Comparison of ENCODE assay signal across 21 mouse cellular contexts in the genomic region with DNA sequence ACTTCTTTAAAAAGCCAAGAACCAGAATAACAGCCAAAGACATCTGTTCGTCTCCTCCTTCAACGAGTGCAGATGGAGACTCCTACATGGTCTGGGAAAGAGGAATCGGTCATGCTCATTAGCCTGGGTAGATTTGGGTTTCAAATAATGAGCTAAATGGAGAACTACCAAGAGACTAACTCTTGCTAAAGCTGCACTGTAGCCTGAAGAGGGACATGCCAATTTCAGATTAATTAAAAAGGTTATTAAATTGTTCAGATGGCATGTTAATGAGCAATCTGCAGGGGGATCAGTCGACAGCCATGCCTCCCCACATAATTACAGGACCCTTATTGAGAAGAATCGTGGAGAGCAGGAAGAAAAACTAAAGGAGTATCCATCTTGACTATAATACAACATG.
DNase-seq lines count a peak whose midpoint lies in the region; ATAC-seq lines count a peak whose summit lies in the region.
"Had no signal": no experiment of that assay in that cellular context is flagged by ENCODE, and none has a peak within 500 bp of the region (broad histone marks: within the 10 kb centered on the region; RNA-seq: fewer than 3 reads in every experiment).

No protein-coding gene starts in this region.

- H3K27me3 ChIP-seq in forebrain, embryonic 11.5 days (ENCODE audit: control insufficient read depth, insufficient read depth, low read length), result no peaks in the 10 kb centered on the region
- no peaks in the 10 kb centered on the region for H3K27me3 ChIP-seq in forebrain, embryonic 15.5 days
- no peaks in the 10 kb centered on the region for H3K27me3 ChIP-seq in hindbrain, embryonic 16.5 days (replicated peaks; ENCODE audit: control insufficient read depth, insufficient read depth, low read length)
- no peaks in the 10 kb centered on the region for H3K27me3 ChIP-seq in hindbrain, embryonic 12.5 days
- H3K27me3 ChIP-seq in forebrain, embryonic 14.5 days (replicated peaks; ENCODE audit: control insufficient read depth, insufficient read depth, low read length), result no peaks in the 10 kb centered on the region
- H3K27me3 ChIP-seq: CH12.LX; embryonic facial prominence, embryonic 12.5 days; heart, embryonic 12.5 days had no signal

- WGBS in forebrain, embryonic 11.5 days, result 59% methylated on average over 5 of the region's 5 CpGs
- WGBS in forebrain, embryonic 15.5 days, result 23% methylated on average over 5 of the region's 5 CpGs
- WGBS in hindbrain, embryonic 16.5 days, result 43% methylated on average over 5 of the region's 5 CpGs
- 54% methylated on average over 5 of the region's 5 CpGs for WGBS in hindbrain, embryonic 12.5 days
- WGBS in forebrain, embryonic 14.5 days, result 20% methylated on average over 5 of the region's 5 CpGs

- H3K27ac ChIP-seq in forebrain, embryonic 11.5 days (ENCODE audit: low read depth, low read length), result no peak overlapping the region; the same call in 1 of the 2 replicates
- H3K27ac ChIP-seq in forebrain, embryonic 15.5 days (replicated peaks), result no peak overlapping the region
- H3K27ac ChIP-seq in hindbrain, embryonic 16.5 days (ENCODE audit: low read depth, low read length), result no peak overlapping the region
- no peak overlapping the region for H3K27ac ChIP-seq in hindbrain, embryonic 12.5 days
- H3K27ac ChIP-seq in forebrain, embryonic 14.5 days (ENCODE audit: low read depth, low read length), result no peak overlapping the region
- H3K27ac ChIP-seq: embryonic facial prominence, embryonic 12.5 days had no signal

- ATAC-seq in forebrain, embryonic 11.5 days (replicated peaks; ENCODE audit: low FRiP score), result 0 out of 2 replicates have a peak, but pooled peaks have one; percentile 11
- ATAC-seq in forebrain, embryonic 15.5 days (replicated peaks), result no peak
- ATAC-seq in hindbrain, embryonic 16.5 days, result peak; percentile 28; the same call in 1 of the 2 replicates
- ATAC-seq in hindbrain, embryonic 12.5 days (ENCODE audit: low FRiP score), result no peak
- no peak for ATAC-seq in forebrain, embryonic 14.5 days
- ATAC-seq in megakaryocyte, adult 5-6 weeks (ENCODE audit: poor library complexity, severe bottlenecking), result no peak
- no peak for ATAC-seq in cerebellum, adult (ENCODE audit: insufficient number of reproducible peaks, low FRiP score, low TSS enrichment)
- ATAC-seq: intestine, embryonic 16.5 days had no signal

- no peak overlapping the region for H3K4me2 ChIP-seq in forebrain, embryonic 11.5 days (ENCODE audit: low read depth, low read length, severe bottlenecking)
- no peak overlapping the region for H3K4me2 ChIP-seq in forebrain, embryonic 15.5 days (replicated peaks)
- no peak overlapping the region for H3K4me2 ChIP-seq in hindbrain, embryonic 16.5 days (ENCODE audit: low read length)
- H3K4me2 ChIP-seq in hindbrain, embryonic 12.5 days (replicated peaks), result no peak overlapping the region
- no peak overlapping the region for H3K4me2 ChIP-seq in forebrain, embryonic 14.5 days (ENCODE audit: low read length)
- H3K4me2 ChIP-seq: embryonic facial prominence, embryonic 12.5 days; heart, embryonic 12.5 days had no signal

- DNase-seq in forebrain, embryonic 11.5 days (ENCODE audit: low spot score), result no peak
- peak; percentile 70 for DNase-seq in Muller cell, postnatal 12 days (ENCODE audit: inconsistent ontology term)
- peak; percentile 69 for DNase-seq in forebrain, embryonic 14.5 days (ENCODE audit: low spot score)
- DNase-seq: adrenal gland, adult 2 months; adrenal gland, postnatal 25 days; cerebellum, adult 11 months; cerebellum, adult 8-10 months; cerebellum, postnatal 14 days; embryo, embryonic 11 days; gastrocnemius, postnatal 10 days; heart, postnatal 36 days; kidney, adult 2 months had no signal

- peaks cover 12% of the 10 kb centered on the region for H3K4me1 ChIP-seq in forebrain, embryonic 11.5 days (replicated peaks; ENCODE audit: control insufficient read depth, insufficient read depth, low read length)
- H3K4me1 ChIP-seq in forebrain, embryonic 15.5 days, result peaks cover 27% of the 10 kb centered on the region
- peaks cover 9% of the 10 kb centered on the region for H3K4me1 ChIP-seq in hindbrain, embryonic 16.5 days (ENCODE audit: control insufficient read depth, insufficient read depth, low read depth, low read length)
- peaks cover 16% of the 10 kb centered on the region for H3K4me1 ChIP-seq in hindbrain, embryonic 12.5 days
- H3K4me1 ChIP-seq in forebrain, embryonic 14.5 days (ENCODE audit: control insufficient read depth, insufficient read depth, low read length), result peaks cover 15% of the 10 kb centered on the region; the same call in 1 of the 2 replicates

- no peak overlapping the region for H3K9ac ChIP-seq in forebrain, embryonic 11.5 days (ENCODE audit: low read length)
- H3K9ac ChIP-seq in forebrain, embryonic 15.5 days (replicated peaks), result no peak overlapping the region
- H3K9ac ChIP-seq in hindbrain, embryonic 16.5 days (ENCODE audit: low read depth, low read length), result no peak overlapping the region
- H3K9ac ChIP-seq in hindbrain, embryonic 12.5 days, result no peak overlapping the region
- no peak overlapping the region for H3K9ac ChIP-seq in forebrain, embryonic 14.5 days (ENCODE audit: low read length)
- H3K9ac ChIP-seq: embryonic facial prominence, embryonic 12.5 days; heart, embryonic 12.5 days had no signal

- no peaks in the 10 kb centered on the region for H3K36me3 ChIP-seq in forebrain, embryonic 11.5 days (ENCODE audit: control insufficient read depth, insufficient read depth, low read length)
- H3K36me3 ChIP-seq in forebrain, embryonic 15.5 days, result no peaks in the 10 kb centered on the region
- no peaks in the 10 kb centered on the region for H3K36me3 ChIP-seq in hindbrain, embryonic 16.5 days (ENCODE audit: control insufficient read depth, insufficient read depth, low read length)
- H3K36me3 ChIP-seq in hindbrain, embryonic 12.5 days, result no peaks in the 10 kb centered on the region
- no peaks in the 10 kb centered on the region for H3K36me3 ChIP-seq in forebrain, embryonic 14.5 days (ENCODE audit: control insufficient read depth, insufficient read depth, low read length)
- H3K36me3 ChIP-seq: embryonic facial prominence, embryonic 12.5 days; heart, embryonic 12.5 days had no signal

- H3K9me3 ChIP-seq in forebrain, embryonic 11.5 days (ENCODE audit: control insufficient read depth, low read length), result no peaks in the 10 kb centered on the region
- H3K9me3 ChIP-seq in forebrain, embryonic 15.5 days, result no peaks in the 10 kb centered on the region
- H3K9me3 ChIP-seq in hindbrain, embryonic 16.5 days (ENCODE audit: control insufficient read depth, low read length), result no peaks in the 10 kb centered on the region
- no peaks in the 10 kb centered on the region for H3K9me3 ChIP-seq in hindbrain, embryonic 12.5 days (replicated peaks)
- H3K9me3 ChIP-seq in forebrain, embryonic 14.5 days (replicated peaks; ENCODE audit: control insufficient read depth, low read length), result no peaks in the 10 kb centered on the region
- H3K9me3 ChIP-seq: embryonic facial prominence, embryonic 12.5 days; heart, embryonic 12.5 days had no signal

- no peak overlapping the region for H3K4me3 ChIP-seq in forebrain, embryonic 11.5 days (ENCODE audit: low read depth, low read length)
- H3K4me3 ChIP-seq in forebrain, embryonic 15.5 days, result no peak overlapping the region
- H3K4me3 ChIP-seq in hindbrain, embryonic 16.5 days (ENCODE audit: low read length), result no peak overlapping the region
- no peak overlapping the region for H3K4me3 ChIP-seq in hindbrain, embryonic 12.5 days
- H3K4me3 ChIP-seq in forebrain, embryonic 14.5 days (ENCODE audit: low read depth, low read length), result no peak overlapping the region
- H3K4me3 ChIP-seq: embryonic facial prominence, embryonic 12.5 days; heart, embryonic 12.5 days had no signal

Comparison
In these comparisons a context has a peak if more than half of its experiments do, and no peak if none do; other contexts are left out.
1. ATAC-seq: peak in forebrain, embryonic 11.5 days (single experiment) and hindbrain, embryonic 16.5 days (single experiment); none in forebrain, embryonic 15.5 days (single experiment), hindbrain, embryonic 12.5 days (single experiment), forebrain, embryonic 14.5 days (single experiment), megakaryocyte, adult 5-6 weeks (single experiment) and cerebellum, adult (single experiment).